Mouse (Mus musculus): ENCODE measurements around the gene Acss1. TPM values are rescaled to one million over a fixed set of nuclear protein-coding genes. Genes with fewer than 3 reads are reported as not detected.
A peak's percentile ranks its signal among the peaks of the same experiment; 100 is the strongest.

The Acss1 gene
- polyA plus RNA-seq (2012): 1.8 and 2.1 TPM in 2 replicates

DNA sequence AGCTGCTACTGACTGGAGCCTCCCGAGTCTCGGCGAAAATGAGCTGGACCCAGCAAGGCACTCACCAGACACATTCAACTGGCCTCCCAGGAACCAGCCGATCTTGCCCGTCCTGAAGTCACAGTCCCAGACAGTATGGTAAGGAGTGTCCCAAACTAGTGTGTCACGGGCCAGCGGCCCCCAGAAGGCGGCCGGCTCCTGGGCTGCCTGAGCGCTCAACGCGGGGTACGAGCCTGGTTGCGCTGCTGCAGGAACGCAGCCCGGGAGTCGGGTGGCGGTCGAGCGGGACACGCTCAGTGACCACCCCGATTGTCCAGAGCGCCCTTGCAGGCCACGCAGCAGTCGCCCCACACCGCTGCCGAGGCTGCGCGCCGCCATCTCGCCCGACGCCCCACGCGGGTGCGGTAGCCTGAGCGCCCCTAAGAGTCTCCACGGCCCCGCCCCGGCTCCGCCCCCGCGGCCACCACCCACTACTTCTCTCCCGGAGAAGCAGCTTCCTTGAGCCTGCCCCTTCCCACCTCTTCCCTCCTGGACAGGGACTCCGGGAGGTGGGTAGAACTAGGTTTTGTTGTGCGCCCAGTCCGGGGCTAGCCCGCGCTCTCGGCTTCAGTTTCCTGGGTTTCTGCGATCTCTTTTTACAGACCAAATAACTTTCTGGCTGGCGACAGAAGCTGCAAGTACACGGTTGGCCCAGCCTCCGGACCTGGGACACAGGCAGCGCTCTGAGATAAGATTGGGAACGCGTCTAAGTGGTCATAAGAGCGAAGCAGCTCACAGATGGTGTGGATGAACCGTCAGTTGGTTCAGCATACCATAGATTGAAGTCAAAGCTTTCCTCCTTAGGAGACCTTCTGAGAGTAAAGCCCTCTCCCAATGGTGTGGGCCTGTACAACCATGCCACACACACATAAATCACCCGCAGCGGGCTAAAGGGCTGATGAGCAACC lies at the start of gene Acss1:
TSS of gene Acss1 (minus strand) at position 681 of the 947 bp plus-strand sequence.
- Histone ChIP-seq H3K9me3 (ENCODE audit: control insufficient read depth, low read length) (no peaks in the 10 kb centered on the region), H3K36me3 (ENCODE audit: control insufficient read depth) (peaks cover 12% of the 10 kb centered on the region), H3K27me3 (ENCODE audit: control insufficient read depth) (no peaks in the 10 kb centered on the region), H3K4me3 (replicated peaks) (peak within 1 kb of the TSS; percentile 87), H3K4me1 (ENCODE audit: control insufficient read depth) (peaks cover 76% of the 10 kb centered on the region)
- peak; percentile 41; the same call in 1 of the 3 replicates for TF ChIP-seq TAL1 (IDR thresholded peaks at IDR 0.05; ENCODE audit: low read length)
- peak; percentile 32; the same call in 1 of the 2 replicates for TF ChIP-seq GATA1 (IDR thresholded peaks at IDR 0.05; ENCODE audit: low read length)

DNA sequence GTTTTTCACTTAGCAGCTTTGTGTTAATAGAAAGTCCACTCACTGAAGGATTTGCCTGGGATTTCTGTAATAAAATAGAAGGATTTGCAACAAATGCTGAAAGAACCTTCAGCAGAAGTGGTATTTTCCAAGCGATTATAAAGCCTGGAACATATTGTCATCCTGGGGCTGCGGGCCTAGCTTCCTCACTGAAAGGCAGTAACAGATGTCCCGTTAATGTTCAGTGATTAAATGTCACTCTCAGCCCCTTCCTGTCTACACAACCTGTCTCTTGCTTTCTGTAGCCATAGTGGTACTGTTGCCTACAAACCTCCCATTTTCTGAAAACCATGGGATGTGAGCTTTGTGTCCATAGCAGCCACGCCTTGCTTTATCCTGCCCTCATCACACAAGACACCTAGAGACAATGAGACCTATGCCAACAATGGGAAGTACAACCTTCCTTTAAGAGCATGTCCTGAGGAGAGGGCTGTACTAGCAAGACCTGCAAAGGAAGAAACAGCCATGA lies 43.9 kb upstream of the Acss1 start:
- Histone ChIP-seq H3K36me3 (ENCODE audit: control insufficient read depth) (no peaks in the 10 kb centered on the region), H3K4me1 (ENCODE audit: control insufficient read depth) (no peaks in the 10 kb centered on the region), H3K4me3 (replicated peaks) (no peak overlapping the region), H3K9me3 (ENCODE audit: control insufficient read depth, low read length) (no peaks in the 10 kb centered on the region), H3K27me3 (ENCODE audit: control insufficient read depth) (no peaks in the 10 kb centered on the region)
- TF ChIP-seq TAL1 (IDR thresholded peaks at IDR 0.05; ENCODE audit: low read length): no peak
- no peak for TF ChIP-seq GATA1 (IDR thresholded peaks at IDR 0.05; ENCODE audit: low read length)

DNA sequence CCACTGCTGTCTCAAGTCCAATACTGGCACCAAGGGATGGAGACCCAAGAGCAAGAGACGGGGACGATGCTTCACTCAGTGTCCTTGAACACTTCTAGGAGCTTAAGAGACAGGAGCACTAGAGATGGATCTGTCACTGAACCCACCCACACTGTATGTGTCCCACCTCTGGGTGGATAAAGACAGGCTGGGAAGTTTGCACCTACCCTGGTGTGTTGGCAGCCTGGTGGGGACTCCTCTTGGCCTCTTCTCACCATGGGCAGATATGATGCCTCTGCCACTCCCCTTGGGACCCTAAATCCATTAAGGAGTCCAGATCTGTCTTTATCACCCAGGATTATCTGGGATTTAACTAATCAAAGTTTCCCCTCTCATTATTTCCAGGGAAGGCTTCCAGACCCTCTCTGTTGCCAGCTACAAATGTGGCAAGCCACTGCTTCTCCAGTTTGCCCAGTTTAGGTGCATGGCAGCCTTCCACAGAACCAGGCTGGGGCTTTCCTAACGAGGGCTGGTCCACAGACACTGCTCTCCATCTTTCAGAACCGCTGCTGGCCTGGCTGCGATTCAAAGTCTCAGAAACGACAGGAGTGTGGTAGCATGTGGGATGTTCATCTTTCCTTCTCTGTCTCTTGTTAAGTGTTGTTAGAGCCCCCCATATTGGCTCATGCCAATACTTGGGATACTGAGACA lies 23.3 kb upstream of the Acss1 start:
- Histone ChIP-seq H3K4me1 (ENCODE audit: control insufficient read depth) (no peaks in the 10 kb centered on the region), H3K36me3 (ENCODE audit: control insufficient read depth) (no peaks in the 10 kb centered on the region), H3K4me3 (replicated peaks) (no peak overlapping the region), H3K9me3 (ENCODE audit: control insufficient read depth, low read length) (no peaks in the 10 kb centered on the region), H3K27me3 (ENCODE audit: control insufficient read depth) (peaks cover 53% of the 10 kb centered on the region)
- TF ChIP-seq GATA1 (IDR thresholded peaks at IDR 0.05; ENCODE audit: low read length): no peak
- TF ChIP-seq TAL1 (IDR thresholded peaks at IDR 0.05; ENCODE audit: low read length): no peak

DNA sequence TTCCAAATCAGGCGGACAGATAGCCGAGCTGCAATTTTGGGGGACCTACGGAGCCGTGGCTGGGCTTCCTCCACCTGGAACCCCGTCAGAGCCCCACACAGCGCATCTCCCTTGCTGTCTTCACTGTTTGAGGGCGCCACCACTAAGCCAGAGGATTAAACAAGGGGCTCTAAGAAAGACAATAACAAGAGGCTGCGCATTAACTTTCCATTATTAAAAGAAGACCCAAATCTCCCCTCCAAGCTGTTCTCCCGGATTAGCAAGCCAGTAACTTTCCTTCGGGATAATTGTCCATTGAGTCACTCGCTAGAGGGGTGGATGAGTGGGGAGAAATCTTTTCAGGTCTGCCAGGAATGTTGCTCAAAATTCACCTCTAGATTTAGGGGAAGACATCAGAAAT lies 21.9 kb upstream of the Acss1 start:
- H3K4me1 ChIP-seq (ENCODE audit: control insufficient read depth): no peaks in the 10 kb centered on the region
- no peak for TF ChIP-seq GATA1 (IDR thresholded peaks at IDR 0.05; ENCODE audit: low read length)
- TF ChIP-seq TAL1 (IDR thresholded peaks at IDR 0.05; ENCODE audit: low read length): no peak
- H3K4me3 ChIP-seq (replicated peaks): no peak overlapping the region
- H3K36me3 ChIP-seq (ENCODE audit: control insufficient read depth): no peaks in the 10 kb centered on the region
- no peaks in the 10 kb centered on the region for H3K9me3 ChIP-seq (ENCODE audit: control insufficient read depth, low read length)
- H3K27me3 ChIP-seq (ENCODE audit: control insufficient read depth): peaks cover 63% of the 10 kb centered on the region

DNA sequence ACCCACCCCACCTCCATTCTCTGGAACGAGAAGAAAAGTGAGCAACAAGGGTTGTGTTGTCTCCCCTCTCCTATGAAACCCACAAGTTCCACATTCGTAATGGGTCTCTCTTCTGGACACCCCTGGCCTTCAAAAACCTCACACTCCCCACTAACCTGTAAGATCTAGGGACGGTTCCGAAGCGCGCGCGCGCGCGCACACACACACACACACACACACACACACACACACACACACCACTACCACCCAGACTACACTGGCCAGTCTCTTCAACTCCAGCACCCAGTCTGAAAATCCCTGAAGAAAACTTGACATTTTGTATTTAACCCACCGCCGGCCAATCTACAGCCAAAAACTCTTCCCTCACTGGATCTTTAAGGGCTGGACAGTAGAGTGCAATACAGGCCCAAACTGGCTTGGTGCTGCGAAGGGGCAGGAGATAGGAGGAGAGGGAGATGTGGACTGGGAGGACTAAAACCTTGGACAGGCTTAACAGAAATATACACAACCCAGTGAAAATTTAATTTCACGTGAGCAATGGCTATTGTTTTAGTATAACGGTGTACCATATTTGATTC lies 21.0 kb upstream of the Acss1 start, which contains the start of gene Vsx1:
TSS of gene Vsx1 (minus strand) at position 138 of the 578 bp plus-strand sequence.
- no peaks in the 10 kb centered on the region for H3K4me1 ChIP-seq (ENCODE audit: control insufficient read depth)
- H3K27me3 ChIP-seq (ENCODE audit: control insufficient read depth): peaks cover 66% of the 10 kb centered on the region
- H3K9me3 ChIP-seq (ENCODE audit: control insufficient read depth, low read length): no peaks in the 10 kb centered on the region
- no peaks in the 10 kb centered on the region for H3K36me3 ChIP-seq (ENCODE audit: control insufficient read depth)
- no peak for TF ChIP-seq TAL1 (IDR thresholded peaks at IDR 0.05; ENCODE audit: low read length)
- no peak for TF ChIP-seq GATA1 (IDR thresholded peaks at IDR 0.05; ENCODE audit: low read length)
- no peak within 1 kb of the TSS for H3K4me3 ChIP-seq (replicated peaks)

DNA sequence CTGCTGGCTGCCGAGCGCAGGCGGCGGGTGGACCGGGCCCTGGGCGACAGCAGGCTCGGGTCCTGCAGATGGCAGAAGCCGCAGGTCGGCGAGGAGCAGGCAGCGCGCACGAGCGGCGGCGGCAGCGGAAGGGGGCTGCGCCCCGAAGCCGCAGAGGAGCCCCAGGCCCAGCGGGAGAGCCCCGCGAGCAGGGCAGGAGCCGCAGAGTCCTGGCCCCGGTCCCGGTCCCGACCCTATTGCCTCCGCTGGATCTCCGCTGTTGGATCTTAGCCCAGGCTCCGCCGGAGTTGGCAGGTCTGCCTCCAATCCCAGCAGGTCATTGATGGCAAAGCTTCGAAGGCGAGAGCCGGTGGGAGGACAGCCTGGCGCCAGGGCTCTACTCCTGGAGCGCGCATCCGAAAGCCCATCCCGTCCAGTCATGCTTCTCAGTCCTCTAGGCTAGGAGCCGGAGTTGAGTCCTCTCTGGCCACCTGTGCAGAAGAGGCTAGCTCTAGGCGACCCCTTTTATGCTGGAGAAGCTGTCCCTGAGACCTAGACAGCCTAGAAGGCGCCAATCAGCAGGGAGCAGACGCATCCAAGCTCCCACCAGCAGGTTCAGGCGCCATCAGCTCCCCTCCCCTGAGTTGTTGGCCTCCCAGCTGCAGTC lies 20.4 kb upstream of the Acss1 start:
- Histone ChIP-seq H3K4me3 (replicated peaks) (no peak overlapping the region), H3K36me3 (ENCODE audit: control insufficient read depth) (no peaks in the 10 kb centered on the region), H3K9me3 (ENCODE audit: control insufficient read depth, low read length) (no peaks in the 10 kb centered on the region), H3K27me3 (ENCODE audit: control insufficient read depth) (peaks cover 66% of the 10 kb centered on the region), H3K4me1 (ENCODE audit: control insufficient read depth) (no peaks in the 10 kb centered on the region)
- TF ChIP-seq TAL1 (IDR thresholded peaks at IDR 0.05; ENCODE audit: low read length) (no peak), GATA1 (IDR thresholded peaks at IDR 0.05; ENCODE audit: low read length) (no peak)

DNA sequence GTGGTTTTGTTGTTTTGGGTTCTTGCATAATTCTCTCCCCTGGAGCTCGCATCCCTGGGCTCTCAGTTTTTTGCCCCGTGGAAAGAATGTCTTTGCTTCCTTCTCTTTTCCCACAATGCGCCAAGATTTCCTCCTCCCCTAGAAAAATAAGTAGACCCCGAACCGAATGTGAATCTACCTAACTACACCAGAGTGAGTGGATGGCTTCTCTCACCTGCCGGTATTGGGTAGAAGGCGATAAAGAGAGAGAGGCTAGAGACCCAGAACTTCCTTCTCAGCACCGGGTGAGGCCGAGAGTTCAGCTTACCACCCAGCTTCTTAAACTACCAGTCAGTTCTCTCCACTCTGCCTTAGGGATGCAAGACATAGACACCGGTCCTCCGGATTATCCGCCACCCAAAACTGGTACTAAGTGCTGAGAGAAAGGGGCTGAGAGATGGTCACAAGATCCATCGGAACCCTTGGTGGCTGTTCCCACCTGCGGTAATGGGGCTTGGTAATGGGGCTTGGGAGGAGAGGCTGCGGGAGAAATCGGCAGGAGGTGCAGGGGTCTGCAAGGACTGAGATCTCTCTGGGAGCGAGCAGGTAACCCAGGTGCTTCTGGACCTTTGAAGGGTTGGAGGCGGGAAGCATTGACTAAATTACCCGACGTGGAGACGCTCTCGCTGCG lies 19.7 kb upstream of the Acss1 start:
- H3K27me3 ChIP-seq (ENCODE audit: control insufficient read depth): peaks cover 66% of the 10 kb centered on the region
- H3K4me3 ChIP-seq (replicated peaks): no peak overlapping the region
- TF ChIP-seq GATA1 (IDR thresholded peaks at IDR 0.05; ENCODE audit: low read length) (no peak), TAL1 (IDR thresholded peaks at IDR 0.05; ENCODE audit: low read length) (no peak)
- no peaks in the 10 kb centered on the region for H3K36me3 ChIP-seq (ENCODE audit: control insufficient read depth)
- no peaks in the 10 kb centered on the region for H3K9me3 ChIP-seq (ENCODE audit: control insufficient read depth, low read length)
- no peaks in the 10 kb centered on the region for H3K4me1 ChIP-seq (ENCODE audit: control insufficient read depth)

DNA sequence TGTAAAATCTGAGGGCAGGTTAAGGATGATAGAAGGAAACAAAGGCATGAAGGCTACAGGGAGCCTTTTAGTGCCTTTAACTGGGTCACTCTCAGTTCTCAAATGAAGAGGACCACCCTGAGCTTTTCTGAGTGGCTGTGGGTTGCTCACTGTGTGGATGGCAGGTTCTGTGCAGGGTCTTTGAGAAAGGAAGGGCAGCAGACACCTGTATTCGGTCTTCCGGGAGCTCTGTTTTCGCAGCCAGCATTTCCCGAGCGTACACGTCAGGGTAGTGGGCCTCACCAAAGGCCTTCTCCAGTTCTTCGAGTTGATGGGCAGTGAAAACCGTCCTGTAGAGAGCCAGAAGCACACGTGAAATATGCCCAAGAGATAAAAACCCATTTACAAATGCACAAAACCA lies 17.1 kb upstream of the Acss1 start:
- peaks cover 6% of the 10 kb centered on the region for H3K4me1 ChIP-seq (ENCODE audit: control insufficient read depth)
- no peaks in the 10 kb centered on the region for H3K36me3 ChIP-seq (ENCODE audit: control insufficient read depth)
- H3K9me3 ChIP-seq (ENCODE audit: control insufficient read depth, low read length): no peaks in the 10 kb centered on the region
- TF ChIP-seq GATA1 (IDR thresholded peaks at IDR 0.05; ENCODE audit: low read length): no peak
- no peak for TF ChIP-seq TAL1 (IDR thresholded peaks at IDR 0.05; ENCODE audit: low read length)
- no peak overlapping the region for H3K4me3 ChIP-seq (replicated peaks)
- peaks cover 51% of the 10 kb centered on the region for H3K27me3 ChIP-seq (ENCODE audit: control insufficient read depth)
